Mouse (Mus musculus) embryonic fibroblast, embryonic 13.5 days (primary cell): ENCODE data around the gene Gimap8.

Experiments used
- CTCF ChIP-seq: IDR thresholded peaks from 2 replicates; pipeline ENCODE4 v1.5.1; 2011; ENCODE audit warnings: mild to moderate bottlenecking, control low read depth, low read length, moderate library complexity, borderline replicate concordance; ENCODE audit not compliant: insufficient read depth
- POLR2A ChIP-seq: IDR thresholded peaks from 2 replicates; pipeline ENCODE4 v1.6.1; 2011; ENCODE audit warnings: low read depth, mild to moderate bottlenecking, control low read depth, low read length, moderate library complexity

DNA sequence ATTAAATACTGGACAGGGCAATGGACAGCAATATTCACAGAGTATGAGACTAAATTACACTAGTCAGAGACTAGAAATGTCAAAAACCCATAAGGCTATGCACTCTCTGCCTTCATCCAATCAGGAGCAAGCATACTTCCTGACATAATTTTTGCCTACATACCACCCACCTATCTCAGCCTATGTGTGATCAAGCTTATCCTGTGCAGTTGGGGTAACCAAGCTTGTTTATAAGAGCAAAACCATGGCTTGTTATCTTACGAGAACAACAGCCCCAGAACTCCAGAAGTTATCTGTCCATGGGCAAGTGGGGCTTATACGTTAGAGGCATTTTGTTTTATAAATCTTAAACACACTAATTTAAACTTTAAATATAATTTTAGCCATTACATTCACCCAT is 11.9 kb upstream of the Gimap8 start:
- TF ChIP-seq POLR2A (no peak), CTCF (no peak)
